Mouse (Mus musculus) neural tube, embryonic 12.5 days (tissue): ENCODE results near the gene Fbxo4. TPM values are rescaled to one million over a fixed set of nuclear protein-coding genes. Genes with fewer than 3 reads are reported as not detected.

Experiments used
- ATAC-seq: fragments of 200-750 bp; cut with Nextera tagmentation; 2 replicates; pipeline ENCODE4 v1.8.0; 2017; ENCODE audit warnings: low read depth, mild to moderate bottlenecking, moderate TSS enrichment, moderate library complexity; ENCODE audit not compliant: low FRiP score
- H3K27ac ChIP-seq: fragments of 300-500 bp; sonication (generic); 2 replicates; pipeline ENCODE4 v1.5.1; 2016
- H3K27me3 ChIP-seq: fragments of 300-500 bp; sonication (generic); replicated peaks from 2 replicates; pipeline ENCODE4 v1.6.1; 2016; ENCODE audit warnings: mild to moderate bottlenecking
- H3K36me3 ChIP-seq: fragments of 300-500 bp; sonication (generic); 2 replicates; pipeline ENCODE4 v1.6.1; 2016; ENCODE audit warnings: mild to moderate bottlenecking
- H3K4me1 ChIP-seq: fragments of 300-500 bp; sonication (generic); 2 replicates; pipeline ENCODE4 v1.6.1; 2016
- H3K4me2 ChIP-seq: fragments of 300-500 bp; sonication (generic); replicated peaks from 2 replicates; pipeline ENCODE4 v1.6.1; 2016; ENCODE audit warnings: mild to moderate bottlenecking
- H3K4me3 ChIP-seq: fragments of 300-500 bp; sonication (generic); 2 replicates; pipeline ENCODE4 v1.5.1; 2016
- H3K9ac ChIP-seq: fragments of 300-500 bp; sonication (generic); 2 replicates; pipeline ENCODE4 v1.6.1; 2016; ENCODE audit warnings: mild to moderate bottlenecking
- H3K9me3 ChIP-seq: fragments of 300-500 bp; sonication (generic); 2 replicates; pipeline ENCODE4 v1.6.1; 2016; ENCODE audit warnings: mild to moderate bottlenecking
- WGBS: fragments of 180-500 bp; shearing (Covaris S2); methylation state at CpG from one replicate; pipeline ENCODE4 v1.1.7; 2016; 5-methylcytosine and 5-hydroxymethylcytosine counted together
- polyA plus RNA-seq: library from polyadenylated mRNA; unstranded; fragments of >200 nt; fragmentation: Nextera tagmentation; extraction: Ambion mirVana; gene quantifications from 2 replicates; pipeline ENCODE4 v1.2.1, GENCODE M21; 2016

Gene Fbxo4
- polyA plus RNA-seq, 1 experiment from 2014 or later: 6.0 TPM

DNA sequence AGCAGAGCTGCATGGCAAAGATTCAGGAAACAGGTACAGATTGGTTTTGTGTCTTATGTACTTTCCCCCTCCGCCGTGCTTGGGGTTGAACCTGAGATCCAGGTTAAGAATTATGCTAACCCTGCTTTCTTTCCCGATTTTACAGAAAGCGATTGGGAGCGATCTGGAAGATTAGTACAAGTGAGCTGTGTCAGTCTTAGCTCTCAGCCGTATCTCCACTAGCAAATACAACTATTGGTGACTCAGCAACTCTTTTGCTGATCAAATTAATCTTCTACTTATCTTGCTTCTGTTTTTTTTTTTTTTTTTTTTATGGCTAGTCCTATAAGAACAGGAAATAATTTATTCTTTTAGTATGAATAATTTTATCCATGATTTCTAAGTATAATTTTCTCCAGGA is 9.2 kb downstream of the Fbxo4 start:
- Histone ChIP-seq H3K36me3 (0 out of 2 replicates have a peak, but pooled peaks cover 9% of the 10 kb centered on the region), H3K27ac (no peak overlapping the region), H3K4me2 (no peak overlapping the region), H3K9me3 (no peaks in the 10 kb centered on the region), H3K9ac (no peak overlapping the region), H3K4me1 (no peaks in the 10 kb centered on the region), H3K4me3 (no peak overlapping the region), H3K27me3 (no peaks in the 10 kb centered on the region)
- WGBS: 95% methylated on average over 6 of the region's 6 CpGs
- no peak for ATAC-seq

DNA sequence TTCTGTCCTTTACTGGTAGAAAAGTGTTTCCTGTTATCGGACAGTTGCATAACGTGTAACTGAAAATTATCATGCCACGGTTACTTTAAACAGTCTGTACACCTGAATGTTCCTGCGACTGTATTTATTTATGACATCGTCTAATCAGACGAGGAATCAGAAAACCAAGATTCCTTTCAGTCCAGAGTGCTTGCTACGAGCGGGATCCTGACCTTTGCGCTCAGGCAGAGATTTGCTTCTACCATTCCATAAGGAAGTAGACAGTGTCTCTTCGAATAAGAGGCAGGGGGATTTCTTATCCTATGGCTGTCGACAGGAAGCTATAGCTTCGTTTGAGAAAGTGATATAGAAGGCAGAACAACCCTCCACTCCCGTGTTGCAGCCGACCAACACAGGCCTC is 9.6 kb downstream of the Fbxo4 start:
- Histone ChIP-seq H3K9me3 (no peaks in the 10 kb centered on the region), H3K27ac (no peak overlapping the region), H3K9ac (no peak overlapping the region), H3K4me2 (no peak overlapping the region), H3K27me3 (no peaks in the 10 kb centered on the region), H3K36me3 (0 out of 2 replicates have a peak, but pooled peaks cover 9% of the 10 kb centered on the region), H3K4me3 (no peak overlapping the region), H3K4me1 (no peaks in the 10 kb centered on the region)
- ATAC-seq: no peak
- 92% methylated on average over 14 of the region's 14 CpGs for WGBS

DNA sequence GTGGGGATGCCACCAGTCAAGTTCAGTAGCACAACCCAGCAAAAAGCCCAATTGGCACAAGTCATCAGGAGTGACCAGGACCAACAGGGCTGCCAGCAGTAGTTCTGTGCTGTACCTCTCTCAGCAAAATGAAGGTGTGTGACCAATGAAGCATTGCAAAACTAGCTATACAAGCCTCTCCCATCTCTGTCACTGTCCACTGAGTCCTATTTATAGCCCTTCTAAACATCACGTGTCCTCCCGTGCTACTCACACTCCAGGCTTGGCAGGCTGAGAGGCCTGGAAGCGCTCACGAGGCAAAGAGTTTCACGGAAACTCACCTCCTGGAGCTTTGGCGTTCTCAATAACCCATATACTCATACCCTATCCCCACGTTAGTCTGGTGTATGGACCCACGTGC is 17.1 kb downstream of the Fbxo4 start:
- H3K27ac ChIP-seq: no peak overlapping the region
- H3K9me3 ChIP-seq: no peaks in the 10 kb centered on the region
- no peak overlapping the region for H3K4me2 ChIP-seq
- no peaks in the 10 kb centered on the region for H3K4me1 ChIP-seq
- H3K36me3 ChIP-seq: no peaks in the 10 kb centered on the region
- no peak for ATAC-seq
- no peak overlapping the region for H3K9ac ChIP-seq
- H3K4me3 ChIP-seq: no peak overlapping the region
- no peaks in the 10 kb centered on the region for H3K27me3 ChIP-seq
- WGBS: 88% methylated on average over 8 of the region's 8 CpGs

DNA sequence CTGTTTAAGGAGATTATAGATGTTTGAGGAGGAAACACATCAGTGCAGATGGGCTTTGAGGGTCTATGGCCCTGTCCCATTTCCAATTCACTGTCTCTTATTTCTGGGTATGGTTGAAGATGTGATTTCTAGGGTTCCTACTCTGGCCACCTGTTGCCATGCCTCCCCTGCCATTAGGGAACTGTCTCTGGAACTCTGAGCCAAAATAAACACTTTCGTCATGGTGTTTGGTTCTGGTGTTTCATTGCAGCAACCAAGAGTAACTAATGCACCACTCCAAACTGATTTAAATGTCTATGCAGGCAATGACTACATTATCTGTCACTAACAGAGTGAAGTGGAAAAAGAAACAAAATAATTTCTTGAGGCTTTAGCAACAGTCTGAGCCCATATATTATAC is 19.3 kb downstream of the Fbxo4 start:
- no peaks in the 10 kb centered on the region for H3K9me3 ChIP-seq
- no peak overlapping the region for H3K9ac ChIP-seq
- WGBS: 52% methylated on average over 1 of the region's 1 CpGs
- H3K4me1 ChIP-seq: no peaks in the 10 kb centered on the region
- no peak for ATAC-seq
- H3K27ac ChIP-seq: no peak overlapping the region
- H3K4me3 ChIP-seq: no peak overlapping the region
- H3K4me2 ChIP-seq: no peak overlapping the region
- no peaks in the 10 kb centered on the region for H3K27me3 ChIP-seq
- no peaks in the 10 kb centered on the region for H3K36me3 ChIP-seq

DNA sequence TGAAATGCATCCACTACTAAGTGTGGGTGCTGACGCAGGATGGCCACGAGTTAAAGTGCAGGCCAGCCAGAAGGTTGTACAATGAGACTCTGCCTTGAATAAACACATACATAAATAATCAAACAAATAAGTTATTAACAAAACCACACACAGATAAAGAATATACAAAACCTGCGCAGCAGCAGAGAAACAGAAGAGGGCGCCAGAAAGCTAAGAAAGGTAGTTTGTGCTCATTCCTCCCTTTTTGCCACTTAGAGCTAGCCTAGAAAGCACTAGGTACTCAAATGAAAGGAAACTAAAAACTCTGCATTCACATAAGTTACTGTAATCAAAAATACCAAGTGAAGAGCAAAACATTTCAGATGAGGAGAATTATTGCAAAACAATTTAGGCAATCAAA is 21.4 kb downstream of the Fbxo4 start:
- H3K27me3 ChIP-seq: no peaks in the 10 kb centered on the region
- ATAC-seq: no peak
- no peaks in the 10 kb centered on the region for H3K9me3 ChIP-seq
- H3K36me3 ChIP-seq: no peaks in the 10 kb centered on the region
- H3K4me2 ChIP-seq: no peak overlapping the region
- H3K4me1 ChIP-seq: no peaks in the 10 kb centered on the region
- H3K9ac ChIP-seq: no peak overlapping the region
- 26% methylated on average over 4 of the region's 4 CpGs for WGBS
- no peak overlapping the region for H3K27ac ChIP-seq
- H3K4me3 ChIP-seq: no peak overlapping the region

DNA sequence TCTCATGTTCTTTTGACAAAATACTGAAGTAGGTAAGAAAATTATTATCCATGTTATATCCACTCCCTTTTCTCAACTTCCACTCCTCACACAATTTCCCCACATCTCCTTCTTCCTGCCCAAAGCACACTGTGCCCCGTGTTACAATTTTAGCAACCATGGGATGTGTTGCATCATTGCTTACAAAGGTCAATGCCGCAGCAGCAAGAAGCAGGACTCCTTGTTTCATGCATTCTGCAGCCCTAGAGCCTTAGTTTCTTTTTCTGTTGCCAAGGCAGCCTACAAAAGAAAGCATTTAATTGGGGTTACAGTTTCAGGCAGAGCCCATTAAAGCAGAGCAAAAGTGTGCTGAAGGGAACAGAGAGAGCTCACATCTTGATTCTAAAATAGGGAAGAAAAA is 24.4 kb downstream of the Fbxo4 start:
- Histone ChIP-seq H3K9me3 (no peaks in the 10 kb centered on the region), H3K27me3 (no peaks in the 10 kb centered on the region), H3K4me1 (no peaks in the 10 kb centered on the region), H3K9ac (no peak overlapping the region), H3K36me3 (no peaks in the 10 kb centered on the region), H3K27ac (no peak overlapping the region), H3K4me3 (no peak overlapping the region), H3K4me2 (no peak overlapping the region)
- ATAC-seq: no peak
- 79% methylated on average over 2 of the region's 2 CpGs for WGBS

DNA sequence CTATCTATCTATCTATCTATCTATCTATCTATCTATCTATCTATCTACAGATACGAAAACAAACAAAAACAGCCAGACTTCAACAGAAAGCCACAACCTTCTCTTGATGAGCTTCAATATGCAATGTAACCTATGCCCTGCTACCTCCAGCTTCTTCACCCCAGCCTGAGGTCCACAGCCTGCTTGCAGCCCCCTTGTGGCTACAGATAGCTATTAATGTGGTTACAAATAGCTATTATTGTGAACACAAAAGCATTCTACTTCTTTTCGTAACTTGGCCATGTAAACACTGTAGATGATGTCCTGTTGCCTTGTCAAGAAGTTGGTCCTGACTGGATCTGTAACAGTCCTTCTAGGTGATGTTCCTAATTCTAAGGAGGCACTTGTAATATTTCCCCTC is 41.2 kb downstream of the Fbxo4 start:
- H3K36me3 ChIP-seq: no peaks in the 10 kb centered on the region
- no peaks in the 10 kb centered on the region for H3K27me3 ChIP-seq
- no peaks in the 10 kb centered on the region for H3K4me1 ChIP-seq
- H3K27ac ChIP-seq: no peak overlapping the region
- H3K9me3 ChIP-seq: no peaks in the 10 kb centered on the region
- no peak overlapping the region for H3K9ac ChIP-seq
- no peak for ATAC-seq
- WGBS: 84% methylated on average over 2 of the region's 2 CpGs
- no peak overlapping the region for H3K4me2 ChIP-seq
- H3K4me3 ChIP-seq: no peak overlapping the region

DNA sequence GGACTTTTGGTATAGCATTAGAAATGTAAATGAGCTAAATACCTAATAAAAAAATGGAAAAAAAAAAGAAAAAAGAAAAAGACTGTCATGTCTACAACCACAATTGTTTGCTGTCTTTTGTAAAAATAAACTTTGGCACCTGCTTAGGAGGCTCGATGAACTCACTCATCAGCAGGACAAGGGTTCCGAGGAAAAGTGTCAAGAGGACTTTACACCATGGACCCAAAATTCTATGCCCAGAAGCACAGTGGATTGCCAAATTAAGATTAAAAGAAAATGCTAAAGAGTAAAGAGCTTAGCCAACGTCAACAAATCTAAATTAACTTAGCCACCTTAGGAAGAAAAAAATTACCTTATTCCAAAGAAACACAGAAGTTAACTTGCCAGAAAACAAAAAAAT is 43.3 kb downstream of the Fbxo4 start:
- ATAC-seq: no peak
- no peaks in the 10 kb centered on the region for H3K36me3 ChIP-seq
- no peak overlapping the region for H3K27ac ChIP-seq
- H3K4me1 ChIP-seq: no peaks in the 10 kb centered on the region
- 89% methylated on average over 3 of the region's 3 CpGs for WGBS
- H3K9ac ChIP-seq: no peak overlapping the region
- H3K27me3 ChIP-seq: no peaks in the 10 kb centered on the region
- H3K4me3 ChIP-seq: no peak overlapping the region
- no peaks in the 10 kb centered on the region for H3K9me3 ChIP-seq
- no peak overlapping the region for H3K4me2 ChIP-seq

DNA sequence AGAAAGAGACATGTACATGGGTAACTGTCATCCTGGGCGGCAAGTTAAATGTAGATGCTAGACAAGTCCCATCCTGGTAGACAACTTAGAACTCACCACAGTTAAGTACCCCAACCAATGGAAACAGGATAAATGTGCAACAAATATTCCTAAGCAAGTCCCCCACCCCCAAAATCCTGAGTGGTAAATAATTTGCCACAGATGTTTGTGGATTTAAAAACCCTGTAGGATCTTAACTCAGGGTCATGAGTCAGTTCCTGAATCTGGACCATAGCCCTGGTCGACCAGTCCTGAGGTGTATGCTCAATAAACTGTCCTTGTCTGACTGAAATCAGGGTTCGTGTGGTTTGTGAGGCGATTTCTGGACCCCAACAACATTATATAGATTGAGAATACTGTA is 45.9 kb downstream of the Fbxo4 start:
- WGBS: 84% methylated on average over 4 of the region's 4 CpGs
- Histone ChIP-seq H3K4me3 (no peak overlapping the region), H3K27ac (no peak overlapping the region), H3K36me3 (no peaks in the 10 kb centered on the region), H3K9me3 (no peaks in the 10 kb centered on the region), H3K4me1 (no peaks in the 10 kb centered on the region), H3K27me3 (no peaks in the 10 kb centered on the region), H3K4me2 (no peak overlapping the region), H3K9ac (no peak overlapping the region)
- ATAC-seq: no peak

DNA sequence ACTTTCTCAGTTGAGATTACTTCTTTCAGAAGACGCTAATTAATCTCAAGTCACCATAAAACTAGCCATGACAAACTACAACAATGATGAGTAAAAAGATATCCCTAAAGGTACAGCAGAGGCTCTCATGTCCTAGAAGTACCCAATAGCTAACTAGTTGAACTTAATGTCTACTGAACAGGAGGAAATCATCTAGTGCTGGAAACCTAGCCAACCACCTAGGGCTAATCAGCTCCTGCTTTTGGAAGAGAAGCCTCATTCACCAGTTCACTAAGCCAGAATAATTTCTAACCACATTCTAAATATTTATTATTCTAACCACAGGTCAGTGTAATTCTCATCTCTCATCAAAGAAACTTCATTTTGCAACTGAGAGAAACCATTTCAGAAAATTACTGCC is 47.4 kb downstream of the Fbxo4 start:
- Histone ChIP-seq H3K4me1 (no peaks in the 10 kb centered on the region), H3K4me3 (no peak overlapping the region), H3K27ac (no peak overlapping the region), H3K9me3 (no peaks in the 10 kb centered on the region), H3K9ac (no peak overlapping the region), H3K36me3 (no peaks in the 10 kb centered on the region), H3K27me3 (no peaks in the 10 kb centered on the region), H3K4me2 (no peak overlapping the region)
- no peak for ATAC-seq
- WGBS: 89% methylated on average over 1 of the region's 1 CpGs

Other genes starting within 250 kb of the Fbxo4 start
- gene AW549877, start 16.2 kb upstream of the Fbxo4 start, polyA plus RNA-seq: 49.6 and 53.9 TPM in 2 replicates
- gene Oxct1, start 46.8 kb upstream of the Fbxo4 start, polyA plus RNA-seq: 184 and 190 TPM in 2 replicates